Mouse (Mus musculus) frontal cortex, postnatal 25 days (tissue): ENCODE measurements around the gene Spns3.
"Not testable (repeated sequence)": the region's sequence is repeated elsewhere in the genome, so short reads cannot be mapped to it uniquely, and the experiment has no call there.

Source experiments
- DNase-seq, 2 experiments: peaks; one replicate each; pipeline ENCODE4 v3.0.0; 2022; ENCODE audit warnings: low spot score in 2 of 2

Spns3 gene

GRCm38 (mm10) chr11:72558155-72558554, 7.8 kb upstream of the Spns3 start:
- no peak for DNase-seq

- DNase-seq: no peak
Observed at GRCm38 (mm10) chr11:72556953-72557352, 6.6 kb upstream of the Spns3 start.

- DNase-seq: no peak
Observed at GRCm38 (mm10) chr11:72556470-72556869, 6.2 kb upstream of the Spns3 start.

GRCm38 (mm10) chr11:72551531-72552105, 1.3 kb upstream of the Spns3 start:
- no peak for DNase-seq

GRCm38 (mm10) chr11:72547181-72547580, 3.1 kb downstream of the Spns3 start:
- DNase-seq: no peak

GRCm38 (mm10) chr11:72544716-72545115, 5.6 kb downstream of the Spns3 start:
- no peak for DNase-seq

- DNase-seq: not testable (repeated sequence)
Observed at GRCm38 (mm10) chr11:72543692-72544091, 6.6 kb downstream of the Spns3 start.

GRCm38 (mm10) chr11:72542586-72542985, 7.7 kb downstream of the Spns3 start:
- DNase-seq: no peak

GRCm38 (mm10) chr11:72541928-72542327, 8.4 kb downstream of the Spns3 start:
- DNase-seq: no peak

- no peak for DNase-seq
Observed at GRCm38 (mm10) chr11:72540437-72540836, 9.9 kb downstream of the Spns3 start.

- DNase-seq: no peak
Observed at GRCm38 (mm10) chr11:72538811-72539210, 11.5 kb downstream of the Spns3 start.

- DNase-seq: no peak
Observed at GRCm38 (mm10) chr11:72538037-72538755, 12.1 kb downstream of the Spns3 start.

GRCm38 (mm10) chr11:72537503-72537902, 12.8 kb downstream of the Spns3 start:
- DNase-seq: no peak

- DNase-seq: no peak
Observed at GRCm38 (mm10) chr11:72535519-72535918, 14.8 kb downstream of the Spns3 start.

- DNase-seq: no peak
Observed at GRCm38 (mm10) chr11:72532890-72533289, 17.4 kb downstream of the Spns3 start.

- DNase-seq: no peak
Observed at GRCm38 (mm10) chr11:72531632-72532031, 18.7 kb downstream of the Spns3 start.

GRCm38 (mm10) chr11:72531144-72531543, 19.2 kb downstream of the Spns3 start:
- DNase-seq: no peak

- no peak for DNase-seq
Observed at GRCm38 (mm10) chr11:72526190-72526589, 24.1 kb downstream of the Spns3 start.

GRCm38 (mm10) chr11:72523711-72524110, 26.6 kb downstream of the Spns3 start:
- no peak for DNase-seq

GRCm38 (mm10) chr11:72522616-72523041, 27.7 kb downstream of the Spns3 start:
- peak in 1 of 2 experiments; percentile 15 for DNase-seq

GRCm38 (mm10) chr11:72521598-72522541, 28.4 kb downstream of the Spns3 start:
- no peak for DNase-seq

- no peak for DNase-seq
Observed at GRCm38 (mm10) chr11:72519895-72520294, 30.4 kb downstream of the Spns3 start.
